Mouse (Mus musculus) CH12.LX (cell line): ENCODE measurements around the gene Armc6.

Source experiments
- EP300 ChIP-seq: IDR thresholded peaks from 2 replicates; pipeline ENCODE4 v1.6.1; 2011; ENCODE audit warnings: low read length, improper control_type of control experiment
- GABPA ChIP-seq: IDR thresholded peaks from 2 replicates; pipeline ENCODE4 v1.6.1; 2012; ENCODE audit warnings: low read depth, low read length, improper control_type of control experiment, inconsistent platforms; ENCODE audit not compliant: insufficient replicate concordance
- MAZ ChIP-seq: IDR thresholded peaks from 2 replicates; pipeline ENCODE4 v1.6.1; 2012; ENCODE audit warnings: low read depth, mild to moderate bottlenecking, inconsistent platforms, low read length, improper control_type of control experiment, moderate library complexity
- UBTF ChIP-seq: IDR thresholded peaks from 2 replicates; pipeline ENCODE4 v1.6.1; 2012; ENCODE audit warnings: low read depth, mild to moderate bottlenecking, inconsistent platforms, low read length, improper control_type of control experiment, moderate library complexity

- TF ChIP-seq EP300 (no peak), UBTF (no peak), MAZ (no peak), GABPA (no peak)
These were observed 3.4 kb downstream of the Armc6 start for GRCm38 (mm10) chr8:70230837-70231236.
